20 mouse cellular contexts compared by ENCODE assay signal in the genomic region with DNA sequence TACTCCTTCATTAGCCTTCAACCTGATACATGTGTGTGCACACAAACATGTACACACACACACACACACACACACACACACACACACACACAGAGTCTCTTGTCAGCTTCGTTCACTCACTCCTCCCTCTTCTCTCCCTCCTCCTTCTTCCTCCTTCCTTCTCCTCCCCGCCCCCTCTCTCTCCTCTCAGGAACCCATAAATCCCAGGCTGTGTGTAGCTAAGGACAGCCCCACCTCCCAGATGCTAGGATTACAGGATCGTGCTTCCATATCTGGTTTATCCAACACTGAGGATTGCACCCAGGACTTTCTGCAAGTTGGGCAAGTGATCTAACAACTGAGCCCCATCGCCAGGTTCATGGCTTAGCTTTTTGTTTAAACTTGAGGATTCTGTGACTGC. TPM values are rescaled to one million over a fixed set of nuclear protein-coding genes. Genes with fewer than 3 reads are reported as not detected.
A peak's percentile ranks its signal among the peaks of the same experiment; 100 is the strongest.
DNase-seq lines count a peak whose midpoint lies in the region; ATAC-seq and TF ChIP-seq lines count a peak whose summit lies in the region.
"Had no signal": no experiment of that assay in that cellular context is flagged by ENCODE, and none has a peak within 500 bp of the region (broad histone marks: within the 10 kb centered on the region; RNA-seq: fewer than 3 reads in every experiment).

No protein-coding gene starts in this region.

- DNase-seq in hindbrain, embryonic 10.5 days (ENCODE audit: low spot score): no peak
- DNase-seq in hindbrain, postnatal 0 days (ENCODE audit: low spot score): no peak
- DNase-seq in kidney, postnatal 36 days: no peak
- DNase-seq in limb, embryonic 11.5 days (ENCODE audit: low spot score): peak; percentile 27
- no peak for DNase-seq in cerebellum, postnatal 10 days
- DNase-seq: adrenal gland, adult 2 months; adrenal gland, postnatal 25 days; cerebellum, adult 18-20 months; cerebellum, adult 9-11 months; gastrocnemius, postnatal 36 days; heart, postnatal 36 days had no signal

- H3K27ac ChIP-seq in hindbrain, embryonic 10.5 days: peak overlapping the region; percentile 57; the same call in 1 of the 2 replicates
- no peak overlapping the region for H3K27ac ChIP-seq in hindbrain, postnatal 0 days
- no peak overlapping the region for H3K27ac ChIP-seq in kidney, embryonic 16.5 days (ENCODE audit: low read length)
- no peak overlapping the region for H3K27ac ChIP-seq in intestine, embryonic 16.5 days (ENCODE audit: low read length)
- no peak overlapping the region; the same call in 1 of the 2 replicates for H3K27ac ChIP-seq in limb, embryonic 11.5 days (replicated peaks; ENCODE audit: low read depth, low read length)
- H3K27ac ChIP-seq: embryonic facial prominence, embryonic 13.5 days; heart, embryonic 13.5 days; hindbrain, embryonic 12.5 days had no signal

- no peaks in the 10 kb centered on the region for H3K27me3 ChIP-seq in hindbrain, embryonic 10.5 days (ENCODE audit: insufficient read depth, poor library complexity, severe bottlenecking)
- no peaks in the 10 kb centered on the region for H3K27me3 ChIP-seq in hindbrain, postnatal 0 days (ENCODE audit: insufficient read depth, low read length)
- H3K27me3 ChIP-seq in kidney, embryonic 16.5 days (ENCODE audit: insufficient read depth, low read length): no peaks in the 10 kb centered on the region
- H3K27me3 ChIP-seq in intestine, embryonic 16.5 days (replicated peaks; ENCODE audit: control insufficient read depth, insufficient read depth, low read length): no peaks in the 10 kb centered on the region
- no peaks in the 10 kb centered on the region for H3K27me3 ChIP-seq in limb, embryonic 11.5 days (ENCODE audit: control insufficient read depth, insufficient read depth, low read length)
- H3K27me3 ChIP-seq: embryonic facial prominence, embryonic 13.5 days; heart, embryonic 13.5 days; hindbrain, embryonic 12.5 days had no signal

- H3K9me3 ChIP-seq in hindbrain, embryonic 10.5 days: no peaks in the 10 kb centered on the region
- no peaks in the 10 kb centered on the region for H3K9me3 ChIP-seq in hindbrain, postnatal 0 days (ENCODE audit: low read length)
- no peaks in the 10 kb centered on the region for H3K9me3 ChIP-seq in kidney, embryonic 16.5 days (ENCODE audit: low read length)
- no peaks in the 10 kb centered on the region for H3K9me3 ChIP-seq in intestine, embryonic 16.5 days (ENCODE audit: control insufficient read depth, low read length)
- H3K9me3 ChIP-seq in limb, embryonic 11.5 days (ENCODE audit: control insufficient read depth, low read length): no peaks in the 10 kb centered on the region
- H3K9me3 ChIP-seq: embryonic facial prominence, embryonic 13.5 days; heart, embryonic 13.5 days; hindbrain, embryonic 12.5 days had no signal

- TF ChIP-seq CTCF in hindbrain, postnatal 0 days (IDR thresholded peaks at IDR 0.05; ENCODE audit: low read depth): no peak

- H3K36me3 ChIP-seq in hindbrain, embryonic 10.5 days: no peaks in the 10 kb centered on the region
- no peaks in the 10 kb centered on the region for H3K36me3 ChIP-seq in hindbrain, postnatal 0 days (ENCODE audit: insufficient read depth, low read length)
- no peaks in the 10 kb centered on the region for H3K36me3 ChIP-seq in kidney, embryonic 16.5 days (ENCODE audit: insufficient read depth, low read length)
- no peaks in the 10 kb centered on the region for H3K36me3 ChIP-seq in intestine, embryonic 16.5 days (ENCODE audit: control insufficient read depth, insufficient read depth, low read length)
- no peaks in the 10 kb centered on the region for H3K36me3 ChIP-seq in limb, embryonic 11.5 days (ENCODE audit: control insufficient read depth, insufficient read depth, low read length)
- H3K36me3 ChIP-seq: embryonic facial prominence, embryonic 13.5 days; heart, embryonic 13.5 days; hindbrain, embryonic 12.5 days had no signal

- no peak overlapping the region for H3K4me2 ChIP-seq in hindbrain, postnatal 0 days (ENCODE audit: low read depth, low read length)
- H3K4me2 ChIP-seq in kidney, embryonic 16.5 days (replicated peaks; ENCODE audit: low read depth, low read length): no peak overlapping the region
- H3K4me2 ChIP-seq in intestine, embryonic 16.5 days (ENCODE audit: low read depth, low read length): no peak overlapping the region
- no peak overlapping the region for H3K4me2 ChIP-seq in limb, embryonic 11.5 days (ENCODE audit: low read depth, severe bottlenecking)
- H3K4me2 ChIP-seq: embryonic facial prominence, embryonic 13.5 days; heart, embryonic 13.5 days; hindbrain, embryonic 12.5 days had no signal

- peaks cover 32% of the 10 kb centered on the region for H3K4me1 ChIP-seq in hindbrain, embryonic 10.5 days (replicated peaks)
- 0 out of 2 replicates have a peak, but pooled peaks cover 6% of the 10 kb centered on the region for H3K4me1 ChIP-seq in hindbrain, postnatal 0 days (ENCODE audit: insufficient read depth, low read length)
- H3K4me1 ChIP-seq in kidney, embryonic 16.5 days (ENCODE audit: insufficient read depth, low read length): peaks cover 12% of the 10 kb centered on the region
- no peaks in the 10 kb centered on the region for H3K4me1 ChIP-seq in intestine, embryonic 16.5 days (ENCODE audit: control insufficient read depth, insufficient read depth, low read length)
- H3K4me1 ChIP-seq in limb, embryonic 11.5 days (ENCODE audit: control insufficient read depth, insufficient read depth, low read length): peaks cover 3% of the 10 kb centered on the region; the same call in 1 of the 2 replicates

- WGBS in hindbrain, embryonic 10.5 days: 75% methylated on average over 4 of the region's 4 CpGs
- WGBS in hindbrain, postnatal 0 days: 63% methylated on average over 4 of the region's 4 CpGs
- WGBS in kidney, embryonic 16.5 days: 15% methylated on average over 4 of the region's 4 CpGs
- 30% methylated on average over 4 of the region's 4 CpGs for WGBS in intestine, embryonic 16.5 days
- 30% methylated on average over 4 of the region's 4 CpGs for WGBS in limb, embryonic 11.5 days

- H3K9ac ChIP-seq in hindbrain, postnatal 0 days (replicated peaks; ENCODE audit: low read length): no peak overlapping the region
- no peak overlapping the region for H3K9ac ChIP-seq in kidney, embryonic 16.5 days (replicated peaks; ENCODE audit: low read length)
- H3K9ac ChIP-seq in intestine, embryonic 16.5 days (ENCODE audit: low read depth, low read length): no peak overlapping the region
- no peak overlapping the region for H3K9ac ChIP-seq in limb, embryonic 11.5 days (ENCODE audit: low read length)
- H3K9ac ChIP-seq: embryonic facial prominence, embryonic 13.5 days; heart, embryonic 13.5 days; hindbrain, embryonic 12.5 days had no signal

- H3K4me3 ChIP-seq in hindbrain, embryonic 10.5 days: no peak overlapping the region
- no peak overlapping the region for H3K4me3 ChIP-seq in hindbrain, postnatal 0 days (ENCODE audit: low read length)
- H3K4me3 ChIP-seq in kidney, embryonic 16.5 days (ENCODE audit: low read length): no peak overlapping the region
- H3K4me3 ChIP-seq in intestine, embryonic 16.5 days (ENCODE audit: low read length): no peak overlapping the region
- no peak overlapping the region for H3K4me3 ChIP-seq in limb, embryonic 11.5 days (ENCODE audit: low read depth, low read length)
- H3K4me3 ChIP-seq: embryonic facial prominence, embryonic 13.5 days; heart, embryonic 13.5 days; hindbrain, embryonic 12.5 days had no signal

- ATAC-seq in hindbrain, postnatal 0 days: no peak
- ATAC-seq in kidney, embryonic 16.5 days (ENCODE audit: low FRiP score, low TSS enrichment): peak; percentile 62; the same call in 1 of the 2 replicates
- 0 out of 2 replicates have a peak, but pooled peaks have one; percentile 46 for ATAC-seq in intestine, embryonic 16.5 days
- ATAC-seq in limb, embryonic 11.5 days (ENCODE audit: insufficient number of reproducible peaks, low FRiP score, low TSS enrichment, low read depth): no peak
- ATAC-seq: forebrain, embryonic 14.5 days; hindbrain, embryonic 16.5 days had no signal

RNA-seq across cellular contexts. Expression of gene Unc5cl, which starts 59.9 kb away (rescaled TPM):
- polyA plus RNA-seq in hindbrain, embryonic 10.5 days (2016; fragmentation: Nextera tagmentation; extraction: Ambion mirVana): 0.07 and 0.56 TPM in 2 replicates
- total RNA-seq in hindbrain, postnatal 0 days (2014; rRNA removed): 0.26 TPM in 1 of 2 replicates, not detected in the other
- 0.13 and 0.32 TPM in 2 replicates for polyA plus RNA-seq in hindbrain, postnatal 0 days (2015; fragmentation: Nextera tagmentation; extraction: Ambion mirVana)
- 8.3 and 8.8 TPM in 2 replicates for polyA plus RNA-seq in kidney, embryonic 16.5 days (2015; fragmentation: Nextera tagmentation; extraction: Ambion mirVana)
- 47.2 and 49.3 TPM in 2 replicates for polyA plus RNA-seq in intestine, embryonic 16.5 days (2015; fragmentation: Nextera tagmentation; extraction: Ambion mirVana)
- 0.13 and 0.33 TPM in 2 replicates for polyA plus RNA-seq in limb, embryonic 11.5 days (2014; fragmentation: Nextera tagmentation; extraction: Ambion mirVana)
- total RNA-seq: adrenal gland, adult 2 months; adrenal gland, postnatal 25 days; gastrocnemius, adult 8-10 months; gastrocnemius, postnatal 36 days had no signal
- polyA plus RNA-seq: adrenal gland, adult 2 months; heart, postnatal 0 days had no signal

Comparison
In these comparisons a context has a peak if more than half of its experiments do, and no peak if none do; other contexts are left out.
1. ATAC-seq: peak in kidney, embryonic 16.5 days (single experiment) and intestine, embryonic 16.5 days (single experiment); none in hindbrain, postnatal 0 days (single experiment) and limb, embryonic 11.5 days (single experiment).